Comparison of ENCODE assay signal across 15 mouse cellular contexts in genomic region chr7:126665269-126665668, GRCm38 (mm10). TPM values are rescaled to one million over a fixed set of nuclear protein-coding genes. Genes with fewer than 3 reads are reported as not detected.
DNase-seq lines count a peak whose midpoint lies in the region; ATAC-seq and TF ChIP-seq lines count a peak whose summit lies in the region.
"Had no signal": no experiment of that assay in that cellular context is flagged by ENCODE, and none has a peak within 500 bp of the region (broad histone marks: within the 10 kb centered on the region; RNA-seq: fewer than 3 reads in every experiment).

No protein-coding gene starts in this region.

- H3K27me3 ChIP-seq in kidney, adult 2 months (replicated peaks; ENCODE audit: control insufficient read depth, insufficient read depth, low read length) = no peaks in the 10 kb centered on the region
- H3K27me3 ChIP-seq in kidney, embryonic 16.5 days (ENCODE audit: insufficient read depth, low read length) = no peaks in the 10 kb centered on the region
- H3K27me3 ChIP-seq in intestine, postnatal 0 days (replicated peaks; ENCODE audit: control insufficient read depth, insufficient read depth, low read length) = no peaks in the 10 kb centered on the region
- H3K27me3 ChIP-seq: heart, embryonic 13.5 days; liver, embryonic 12.5 days; midbrain, embryonic 15.5 days had no signal

- no peaks in the 10 kb centered on the region for H3K9me3 ChIP-seq in kidney, embryonic 16.5 days (ENCODE audit: low read length)
- H3K9me3 ChIP-seq in intestine, postnatal 0 days (ENCODE audit: control insufficient read depth) = no peaks in the 10 kb centered on the region
- H3K9me3 ChIP-seq: heart, embryonic 13.5 days; liver, embryonic 12.5 days; midbrain, embryonic 15.5 days had no signal

- ATAC-seq in kidney, embryonic 16.5 days (ENCODE audit: low FRiP score, low TSS enrichment) = no peak
- peak; percentile 14; the same call in 1 of the 2 replicates for ATAC-seq in intestine, postnatal 0 days
- no peak for ATAC-seq in CD4-positive, CD25-positive, alpha-beta regulatory T cell, adult 4 months
- ATAC-seq: forebrain, embryonic 16.5 days; liver, embryonic 12.5 days; midbrain, embryonic 15.5 days had no signal

- WGBS in kidney, adult 2 months = 90% methylated on average over 3 of the region's 3 CpGs
- 89% methylated on average over 3 of the region's 3 CpGs for WGBS in kidney, embryonic 16.5 days
- 73% methylated on average over 3 of the region's 3 CpGs for WGBS in intestine, postnatal 0 days

- no peak overlapping the region for H3K4me2 ChIP-seq in kidney, embryonic 16.5 days (replicated peaks; ENCODE audit: low read depth, low read length)
- no peak overlapping the region for H3K4me2 ChIP-seq in intestine, postnatal 0 days (replicated peaks; ENCODE audit: low read depth)
- H3K4me2 ChIP-seq: heart, embryonic 13.5 days; liver, embryonic 12.5 days; midbrain, embryonic 15.5 days had no signal

- no peak for TF ChIP-seq POLR2A in kidney, adult 2 months (IDR thresholded peaks at IDR 0.05; ENCODE audit: low read depth, low read length)

- DNase-seq in gastrocnemius, adult 2 months = peak; percentile 57
- no peak for DNase-seq in gastrocnemius, postnatal 14 days
- DNase-seq in kidney, adult 2 months = peak; percentile 57
- DNase-seq in NIH3T3 (ENCODE audit: low read depth) = peak; percentile 32
- no peak for DNase-seq in neural tube, embryonic 10.5 days (ENCODE audit: extremely low spot score, low spot score)
- DNase-seq: cerebellum, adult 8-10 months; left cerebral cortex, postnatal 4 days had no signal

- intact Hi-C loops in gastrocnemius, adult 2 months (cut with DNase I) = no loop called here
- intact Hi-C loops in gastrocnemius, postnatal 14 days (cut with DNase I; ENCODE audit: low total_unique reads) = no loop called here

- H3K4me1 ChIP-seq in kidney, adult 2 months (ENCODE audit: control insufficient read depth, insufficient read depth, low read length) = no peaks in the 10 kb centered on the region
- no peaks in the 10 kb centered on the region for H3K4me1 ChIP-seq in kidney, embryonic 16.5 days (ENCODE audit: insufficient read depth, low read length)
- H3K4me1 ChIP-seq in intestine, postnatal 0 days (replicated peaks; ENCODE audit: control insufficient read depth, insufficient read depth, low read length) = peaks cover 9% of the 10 kb centered on the region; the same call in 1 of the 2 replicates
- H3K4me1 ChIP-seq: heart, embryonic 13.5 days; midbrain, embryonic 15.5 days had no signal

- H3K27ac ChIP-seq in gastrocnemius, adult 2 months = peak overlapping the region; percentile 57; the same call in 1 of the 2 replicates
- no peak overlapping the region for H3K27ac ChIP-seq in kidney, adult 2 months (ENCODE audit: insufficient read depth, low read depth, low read length)
- H3K27ac ChIP-seq in kidney, embryonic 16.5 days (ENCODE audit: low read length) = no peak overlapping the region
- H3K27ac ChIP-seq in intestine, postnatal 0 days (ENCODE audit: low read depth, low read length) = no peak overlapping the region; the same call in 1 of the 2 replicates
- H3K27ac ChIP-seq: heart, embryonic 13.5 days; liver, embryonic 12.5 days; midbrain, embryonic 15.5 days had no signal

- no peak overlapping the region for H3K9ac ChIP-seq in kidney, embryonic 16.5 days (replicated peaks; ENCODE audit: low read length)
- no peak overlapping the region for H3K9ac ChIP-seq in intestine, postnatal 0 days (ENCODE audit: low read depth, low read length)
- H3K9ac ChIP-seq: heart, embryonic 13.5 days; liver, embryonic 12.5 days; midbrain, embryonic 15.5 days had no signal

- no peaks in the 10 kb centered on the region; the same call in none of the 2 replicates for H3K36me3 ChIP-seq in kidney, adult 2 months (ENCODE audit: control insufficient read depth, insufficient read depth, low read length)
- H3K36me3 ChIP-seq in kidney, embryonic 16.5 days (ENCODE audit: insufficient read depth, low read length) = peaks cover 15% of the 10 kb centered on the region
- peaks cover 20% of the 10 kb centered on the region for H3K36me3 ChIP-seq in intestine, postnatal 0 days (ENCODE audit: control insufficient read depth, insufficient read depth)

- no peak overlapping the region for H3K4me3 ChIP-seq in gastrocnemius, adult 2 months
- no peak overlapping the region for H3K4me3 ChIP-seq in kidney, adult 2 months (ENCODE audit: insufficient read depth, low read depth, low read length)
- H3K4me3 ChIP-seq in kidney, embryonic 16.5 days (ENCODE audit: low read length) = no peak overlapping the region
- no peak overlapping the region for H3K4me3 ChIP-seq in intestine, postnatal 0 days (ENCODE audit: low read depth, low read length)
- H3K4me3 ChIP-seq: heart, embryonic 13.5 days; liver, embryonic 12.5 days; midbrain, embryonic 15.5 days had no signal

- TF ChIP-seq CTCF in gastrocnemius, adult 2 months (IDR thresholded peaks at IDR 0.05) = peak; percentile 59
- TF ChIP-seq CTCF in kidney, adult 2 months (conservative IDR thresholded peaks at IDR 0.05; ENCODE audit: insufficient read depth, insufficient read length, low read depth, low read length) = no peak
- no peak for TF ChIP-seq CTCF in intestine, postnatal 0 days (IDR thresholded peaks at IDR 0.05; ENCODE audit: low read depth)

RNA-seq across cellular contexts. Expression of gene Sult1a1, which starts 11.0 kb away (rescaled TPM):
- 10 to 100 TPM; 16.6 to 16.8 TPM for total RNA-seq in gastrocnemius, adult 2 months (2021)
- 10 to 100 TPM; 20.3 to 45.9 TPM for total RNA-seq in gastrocnemius, postnatal 14 days (2021)
- polyA plus RNA-seq in kidney, adult 2 months (2012; rRNA removed) = 29.0 and 30.1 TPM in 2 replicates
- 9.1 and 9.4 TPM in 2 replicates for polyA plus RNA-seq in kidney, embryonic 16.5 days (2015; fragmentation: Nextera tagmentation; extraction: Ambion mirVana)
- 6.8 and 8.2 TPM in 2 replicates for polyA plus RNA-seq in intestine, postnatal 0 days (2015; fragmentation: Nextera tagmentation; extraction: Ambion mirVana)
- 1 to 10 TPM in 1 of 2 experiments, under 1 TPM in 1; 0.82 to 1.3 TPM for polyA plus RNA-seq in CD4-positive, CD25-positive, alpha-beta regulatory T cell, adult 4 months (2017; shearing (Covaris generic))
- polyA plus RNA-seq: neural tube, embryonic 11.5 days had no signal

RNA-seq across cellular contexts. Expression of gene Sgf29, which starts 16.2 kb away (rescaled TPM):
- total RNA-seq in gastrocnemius, adult 2 months (2021) = 10 to 100 TPM; 30.0 to 34.1 TPM
- 10 to 100 TPM; 23.2 to 24.6 TPM for total RNA-seq in gastrocnemius, postnatal 14 days (2021)
- polyA plus RNA-seq in kidney, adult 2 months (2012; rRNA removed) = 28.1 and 34.7 TPM in 2 replicates
- polyA plus RNA-seq in kidney, embryonic 16.5 days (2015; fragmentation: Nextera tagmentation; extraction: Ambion mirVana) = 50.7 and 57.2 TPM in 2 replicates
- 21.7 and 25.8 TPM in 2 replicates for polyA plus RNA-seq in intestine, postnatal 0 days (2015; fragmentation: Nextera tagmentation; extraction: Ambion mirVana)
- polyA plus RNA-seq in CD4-positive, CD25-positive, alpha-beta regulatory T cell, adult 4 months (2017; shearing (Covaris generic)) = 100 to 1,000 TPM in 1 of 2 experiments, 10 to 100 TPM in 1; 93.1 to 113 TPM

RNA-seq across cellular contexts. Expression of gene Bola2, which starts 29.9 kb away (rescaled TPM):
- total RNA-seq in gastrocnemius, adult 2 months (2021) = 10 to 100 TPM; 35.1 to 36.9 TPM
- 10 to 100 TPM; 40.7 to 41.6 TPM for total RNA-seq in gastrocnemius, postnatal 14 days (2021)
- polyA plus RNA-seq in kidney, adult 2 months (2012; rRNA removed) = 63.9 and 67.2 TPM in 2 replicates
- polyA plus RNA-seq in kidney, embryonic 16.5 days (2015; fragmentation: Nextera tagmentation; extraction: Ambion mirVana) = 119 and 122 TPM in 2 replicates
- polyA plus RNA-seq in intestine, postnatal 0 days (2015; fragmentation: Nextera tagmentation; extraction: Ambion mirVana) = 80.4 and 98.2 TPM in 2 replicates
- 100 to 1,000 TPM in 1 of 2 experiments, 10 to 100 TPM in 1; 82.6 to 175 TPM for polyA plus RNA-seq in CD4-positive, CD25-positive, alpha-beta regulatory T cell, adult 4 months (2017; shearing (Covaris generic))

RNA-seq across cellular contexts. Expression of gene Slx1b, which starts 30.3 kb away (rescaled TPM):
- 1 to 10 TPM; 2.7 to 3.3 TPM for total RNA-seq in gastrocnemius, adult 2 months (2021)
- total RNA-seq in gastrocnemius, postnatal 14 days (2021) = 1 to 10 TPM; 3.7 to 4.6 TPM
- 13.1 and 17.2 TPM in 2 replicates for polyA plus RNA-seq in kidney, adult 2 months (2012; rRNA removed)
- 9.5 and 12.3 TPM in 2 replicates for polyA plus RNA-seq in kidney, embryonic 16.5 days (2015; fragmentation: Nextera tagmentation; extraction: Ambion mirVana)
- 4.8 and 5.5 TPM in 2 replicates for polyA plus RNA-seq in intestine, postnatal 0 days (2015; fragmentation: Nextera tagmentation; extraction: Ambion mirVana)
- 10 to 100 TPM; 10.6 to 21.4 TPM for polyA plus RNA-seq in CD4-positive, CD25-positive, alpha-beta regulatory T cell, adult 4 months (2017; shearing (Covaris generic))

RNA-seq across cellular contexts. Expression of gene Nupr1, which starts 34.6 kb away (rescaled TPM):
- total RNA-seq in gastrocnemius, adult 2 months (2021) = 10 to 100 TPM in 1 of 2 experiments, 1 to 10 TPM in 1; 8.8 to 10.9 TPM
- 10 to 100 TPM; 15.4 to 18.3 TPM for total RNA-seq in gastrocnemius, postnatal 14 days (2021)
- 29.2 and 36.4 TPM in 2 replicates for polyA plus RNA-seq in kidney, adult 2 months (2012; rRNA removed)
- 6.8 and 9.5 TPM in 2 replicates for polyA plus RNA-seq in kidney, embryonic 16.5 days (2015; fragmentation: Nextera tagmentation; extraction: Ambion mirVana)
- 28.2 and 30.8 TPM in 2 replicates for polyA plus RNA-seq in intestine, postnatal 0 days (2015; fragmentation: Nextera tagmentation; extraction: Ambion mirVana)
- under 1 TPM in 1 of 2 experiments, not detected in 1; 0.42 TPM for polyA plus RNA-seq in CD4-positive, CD25-positive, alpha-beta regulatory T cell, adult 4 months (2017; shearing (Covaris generic))

Comparison
In these comparisons a context has a peak if more than half of its experiments do, and no peak if none do; other contexts are left out.
1. DNase-seq: peak in gastrocnemius, adult 2 months (single experiment), kidney, adult 2 months (single experiment) and NIH3T3 (single experiment); none in gastrocnemius, postnatal 14 days (single experiment) and neural tube, embryonic 10.5 days (single experiment).